Mouse (Mus musculus) intestine, embryonic 16.5 days (tissue): ENCODE measurements at regions not wholly inside any gene's neighbourhood (a gene's known extent, or its start where the extent isn't known, plus 50 kb on each side); places are given as distances from the start of the nearest gene placed in this dataset.

Experiments
- ATAC-seq: fragments of 200-750 bp; cut with Nextera tagmentation; 2 replicates; pipeline ENCODE4 v1.8.0; 2017; ENCODE audit warnings: moderate TSS enrichment, moderate library complexity
- H3K27ac ChIP-seq: fragments of 300-500 bp; sonication (generic); 2 replicates; pipeline ENCODE4 v1.5.1; 2014; ENCODE audit warnings: mild to moderate bottlenecking, low read length
- H3K27me3 ChIP-seq: fragments of 300-500 bp; sonication (generic); replicated peaks from 2 replicates; pipeline ENCODE4 v1.6.1; 2014; ENCODE audit warnings: low read length, control low read depth, mixed read lengths; ENCODE audit not compliant: control insufficient read depth, insufficient read depth
- H3K36me3 ChIP-seq: fragments of 300-500 bp; sonication (generic); 2 replicates; pipeline ENCODE4 v1.6.1; 2014; ENCODE audit warnings: low read length, control low read depth; ENCODE audit not compliant: control insufficient read depth, insufficient read depth
- H3K4me1 ChIP-seq: fragments of 300-500 bp; sonication (generic); 2 replicates; pipeline ENCODE4 v1.6.1; 2014; ENCODE audit warnings: low read length, control low read depth, mixed read lengths; ENCODE audit not compliant: control insufficient read depth, insufficient read depth
- H3K4me2 ChIP-seq: fragments of 300-500 bp; sonication (generic); 2 replicates; pipeline ENCODE4 v1.6.1; 2014; ENCODE audit warnings: low read depth, low read length, control low read depth
- H3K4me3 ChIP-seq: fragments of 300-500 bp; sonication (generic); 2 replicates; pipeline ENCODE4 v1.5.1; 2014; ENCODE audit warnings: mild to moderate bottlenecking, low read length
- H3K9ac ChIP-seq: fragments of 300-500 bp; sonication (generic); 2 replicates; pipeline ENCODE4 v1.6.1; 2014; ENCODE audit warnings: low read depth, low read length
- H3K9me3 ChIP-seq: fragments of 300-500 bp; sonication (generic); 2 replicates; pipeline ENCODE4 v1.6.1; 2016; ENCODE audit warnings: low read length, control low read depth; ENCODE audit not compliant: control insufficient read depth
- WGBS: fragments of 180-500 bp; shearing (Covaris S2); extraction: QIAGEN DNeasy Blood & Tissue Kit; methylation state at CpG from one replicate; pipeline ENCODE4 v1.1.7; 2014; 5-methylcytosine and 5-hydroxymethylcytosine counted together

DNA sequence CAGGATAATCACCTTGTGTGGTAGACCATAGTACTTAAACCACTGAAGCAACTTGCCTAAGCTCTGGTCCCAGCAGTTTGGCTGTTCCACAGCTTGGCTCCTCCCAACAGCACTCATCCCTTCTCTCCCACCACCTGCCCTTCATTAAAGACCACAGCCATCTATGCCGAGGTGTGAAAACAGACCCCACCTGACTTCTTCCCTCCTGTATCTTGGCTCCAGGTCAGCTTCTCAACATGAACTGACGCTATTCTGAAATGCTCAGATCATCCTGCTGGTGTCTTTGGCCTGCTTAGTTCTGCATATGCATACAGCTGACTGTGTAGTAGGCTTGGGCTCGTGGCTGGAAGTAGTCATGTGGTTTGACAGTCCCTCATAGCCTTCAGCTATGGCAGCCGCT, 177.1 kb downstream of the Abcc12 start:
- H3K9ac ChIP-seq: no peak overlapping the region
- no peaks in the 10 kb centered on the region for H3K36me3 ChIP-seq
- no peak for ATAC-seq
- 73% methylated on average over 4 of the region's 4 CpGs for WGBS
- H3K4me2 ChIP-seq: no peak overlapping the region
- no peaks in the 10 kb centered on the region for H3K4me1 ChIP-seq
- no peaks in the 10 kb centered on the region for H3K27me3 ChIP-seq
- no peak overlapping the region for H3K4me3 ChIP-seq
- H3K9me3 ChIP-seq: no peaks in the 10 kb centered on the region
- H3K27ac ChIP-seq: no peak overlapping the region

DNA sequence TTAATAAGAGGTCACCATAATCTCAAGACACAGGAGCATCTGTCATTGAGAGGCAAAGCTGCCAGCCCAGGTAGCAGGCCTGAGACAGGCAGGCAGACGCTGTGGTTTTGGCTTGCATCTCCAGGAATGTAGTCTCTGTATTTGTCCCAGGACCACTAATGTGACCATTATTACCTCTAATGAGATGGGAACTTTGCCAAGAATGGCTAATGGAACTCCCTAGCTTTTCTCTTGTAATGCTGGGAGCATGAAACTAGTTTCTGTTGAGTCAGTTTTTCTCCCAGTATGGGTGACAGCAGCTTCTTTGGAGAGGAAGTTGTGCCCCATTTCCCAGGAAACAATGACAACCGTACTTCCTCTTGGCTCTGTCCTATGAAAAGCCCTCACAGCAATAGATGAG, 178.5 kb downstream of the Abcc12 start:
- ATAC-seq: no peak
- H3K4me2 ChIP-seq: no peak overlapping the region
- no peak overlapping the region for H3K4me3 ChIP-seq
- WGBS: 50% methylated on average over 2 of the region's 2 CpGs
- no peak overlapping the region for H3K27ac ChIP-seq
- H3K4me1 ChIP-seq: no peaks in the 10 kb centered on the region
- H3K27me3 ChIP-seq: no peaks in the 10 kb centered on the region
- no peaks in the 10 kb centered on the region for H3K9me3 ChIP-seq
- no peak overlapping the region for H3K9ac ChIP-seq
- no peaks in the 10 kb centered on the region for H3K36me3 ChIP-seq

DNA sequence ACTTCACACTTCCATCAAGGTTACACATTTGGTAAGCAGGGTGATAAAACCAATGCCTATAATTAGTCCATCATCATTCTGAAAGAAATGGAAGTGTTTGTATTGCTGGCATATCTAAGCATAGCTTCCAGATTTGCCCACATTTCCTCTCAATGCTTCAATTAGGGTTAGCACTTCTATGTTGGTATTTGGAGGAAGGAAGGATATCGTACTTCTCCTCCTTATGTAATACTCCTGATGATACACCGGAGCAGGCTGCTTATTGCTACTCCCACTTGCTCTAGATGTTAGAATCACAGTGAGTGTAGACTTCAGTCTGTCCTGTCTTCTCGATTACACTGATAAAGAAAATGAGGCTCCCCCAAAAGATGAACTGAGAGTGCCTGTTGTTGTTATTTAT, 185.4 kb downstream of the Abcc12 start:
- Histone ChIP-seq H3K4me1 (no peaks in the 10 kb centered on the region), H3K27me3 (no peaks in the 10 kb centered on the region), H3K4me3 (no peak overlapping the region), H3K9me3 (no peaks in the 10 kb centered on the region), H3K36me3 (no peaks in the 10 kb centered on the region), H3K4me2 (no peak overlapping the region), H3K9ac (no peak overlapping the region), H3K27ac (no peak overlapping the region)
- no peak for ATAC-seq
- WGBS: 86% methylated on average over 3 of the region's 3 CpGs

DNA sequence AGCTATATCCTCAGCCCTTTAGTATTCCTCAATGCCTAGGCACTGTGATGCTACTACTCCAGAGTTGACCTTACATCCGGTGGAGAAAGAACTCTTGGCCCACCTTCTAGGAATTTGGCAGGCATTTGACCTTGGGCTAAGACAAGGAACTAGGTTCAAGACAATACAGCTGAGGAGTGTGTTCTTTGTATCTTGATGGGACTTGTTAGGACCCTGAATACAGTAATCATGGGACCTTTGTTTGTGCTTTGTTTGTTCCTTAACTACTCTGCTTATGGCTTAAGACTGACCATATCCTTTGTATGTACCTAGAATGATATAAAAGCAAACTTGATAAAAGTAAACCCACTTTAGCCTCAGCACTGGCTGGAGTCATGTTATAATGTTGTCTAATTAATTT, 186.7 kb downstream of the Abcc12 start:
- Histone ChIP-seq H3K36me3 (no peaks in the 10 kb centered on the region), H3K4me2 (no peak overlapping the region), H3K27me3 (no peaks in the 10 kb centered on the region), H3K27ac (no peak overlapping the region), H3K9ac (no peak overlapping the region), H3K9me3 (no peaks in the 10 kb centered on the region), H3K4me1 (no peaks in the 10 kb centered on the region), H3K4me3 (no peak overlapping the region)
- ATAC-seq: no peak
- 77% methylated on average over 1 of the region's 1 CpGs for WGBS

DNA sequence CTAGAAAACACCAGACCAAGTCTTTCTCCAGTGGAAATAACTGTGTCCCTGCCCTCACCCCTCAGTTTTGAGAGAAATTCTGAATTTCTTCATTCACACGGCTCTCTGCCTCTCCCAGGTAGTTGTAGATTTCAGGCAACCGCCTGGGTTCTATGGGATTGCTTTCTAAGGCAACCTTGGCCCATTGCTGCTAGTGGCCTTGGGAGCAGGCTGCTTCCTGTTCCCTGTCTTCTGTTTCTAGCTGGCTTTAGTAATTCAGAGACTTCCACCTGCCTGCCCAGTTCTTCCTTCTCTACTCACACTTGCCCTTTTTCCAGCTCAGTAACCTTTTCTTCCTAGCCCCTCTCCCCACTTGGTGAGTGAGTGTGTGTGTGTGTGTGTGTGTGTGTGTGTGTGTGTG, 187.1 kb downstream of the Abcc12 start:
- no peak for ATAC-seq
- H3K36me3 ChIP-seq: no peaks in the 10 kb centered on the region
- no peak overlapping the region for H3K27ac ChIP-seq
- H3K9me3 ChIP-seq: no peaks in the 10 kb centered on the region
- H3K27me3 ChIP-seq: no peaks in the 10 kb centered on the region
- 79% methylated on average over 2 of the region's 2 CpGs for WGBS
- H3K9ac ChIP-seq: no peak overlapping the region
- H3K4me1 ChIP-seq: no peaks in the 10 kb centered on the region
- no peak overlapping the region for H3K4me2 ChIP-seq
- H3K4me3 ChIP-seq: no peak overlapping the region

DNA sequence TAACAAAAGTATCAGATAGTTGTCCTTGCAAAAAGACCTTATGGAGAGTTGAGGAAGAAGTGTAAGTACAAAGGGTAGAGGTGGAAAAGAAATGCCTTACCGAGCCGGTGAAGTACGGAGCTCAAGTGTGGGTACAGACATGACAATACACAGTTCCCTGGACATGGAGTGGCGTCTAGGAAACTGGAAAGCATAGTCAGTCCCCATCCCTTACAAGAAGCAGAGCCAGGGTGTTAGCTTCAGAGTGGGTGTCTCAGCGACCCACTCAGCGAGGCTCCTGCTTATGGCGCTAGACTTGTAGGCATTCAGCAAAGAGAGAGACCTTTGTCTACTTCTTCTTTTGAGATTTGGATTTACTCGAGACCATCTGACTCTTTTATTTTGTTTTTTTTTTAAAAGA, 189.8 kb downstream of the Abcc12 start:
- Histone ChIP-seq H3K4me3 (no peak overlapping the region), H3K9me3 (no peaks in the 10 kb centered on the region)
- WGBS: 87% methylated on average over 8 of the region's 8 CpGs

DNA sequence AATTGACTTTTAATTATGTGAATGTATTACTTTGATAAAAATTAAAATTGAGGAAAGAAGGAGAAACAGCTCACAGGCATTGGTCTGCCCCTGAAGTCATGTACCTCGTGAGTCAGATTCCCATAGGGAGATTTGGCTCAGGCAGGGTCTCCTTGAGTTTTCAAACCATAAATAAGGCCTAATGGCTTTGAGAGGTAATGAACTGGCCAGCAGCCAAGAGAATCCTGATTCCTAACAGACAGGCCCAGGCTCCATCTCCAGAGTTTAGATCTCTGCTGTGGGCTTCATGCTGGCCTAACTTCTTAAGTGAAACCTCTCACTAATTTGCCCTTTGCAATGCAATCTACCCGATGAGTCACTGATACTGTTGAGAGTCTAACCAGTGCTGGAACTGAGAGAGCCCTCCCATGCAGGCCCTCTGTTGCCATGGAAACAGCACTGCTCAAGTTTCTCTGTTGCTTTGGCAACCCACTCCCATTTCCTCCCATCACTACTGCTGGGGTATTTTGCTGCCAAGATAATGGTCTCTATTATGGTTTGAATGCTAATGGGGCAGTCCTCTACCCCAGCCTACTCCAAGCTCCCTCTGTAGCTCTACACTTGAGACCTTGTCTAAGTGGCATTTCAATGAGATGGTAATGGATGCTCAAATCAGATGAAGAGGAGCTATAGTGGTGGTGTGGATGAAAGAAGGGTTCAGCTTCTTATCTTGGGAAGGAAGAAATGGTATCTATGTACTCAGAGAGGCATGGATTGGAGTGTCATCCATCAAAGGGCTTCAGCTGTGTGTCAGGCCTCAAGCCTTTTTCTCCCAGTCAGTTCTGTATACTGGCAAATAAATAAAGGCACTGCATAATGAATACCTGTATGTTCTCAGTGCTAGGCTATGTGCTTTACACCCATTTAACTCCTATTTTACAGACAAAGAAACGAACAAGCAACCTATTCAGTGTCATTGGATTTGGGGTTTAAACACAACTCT, 190.5 kb downstream of the Abcc12 start:
- no peak overlapping the region for H3K4me3 ChIP-seq
- H3K4me1 ChIP-seq: no peaks in the 10 kb centered on the region
- H3K36me3 ChIP-seq: no peaks in the 10 kb centered on the region
- no peak overlapping the region for H3K27ac ChIP-seq
- H3K9ac ChIP-seq: no peak overlapping the region
- H3K9me3 ChIP-seq: no peaks in the 10 kb centered on the region
- H3K4me2 ChIP-seq: no peak overlapping the region
- 37% methylated on average over 3 of the region's 3 CpGs for WGBS
- ATAC-seq: peak; percentile 59
- H3K27me3 ChIP-seq: no peaks in the 10 kb centered on the region

More for the DNA sequence above, 189.8 kb downstream of the Abcc12 start:
- H3K4me2 ChIP-seq: no peak overlapping the region
- H3K27me3 ChIP-seq: no peaks in the 10 kb centered on the region
- no peak overlapping the region for H3K27ac ChIP-seq
- H3K36me3 ChIP-seq: no peaks in the 10 kb centered on the region
- no peaks in the 10 kb centered on the region for H3K4me1 ChIP-seq
- H3K9ac ChIP-seq: no peak overlapping the region
- no peak for ATAC-seq

DNA sequence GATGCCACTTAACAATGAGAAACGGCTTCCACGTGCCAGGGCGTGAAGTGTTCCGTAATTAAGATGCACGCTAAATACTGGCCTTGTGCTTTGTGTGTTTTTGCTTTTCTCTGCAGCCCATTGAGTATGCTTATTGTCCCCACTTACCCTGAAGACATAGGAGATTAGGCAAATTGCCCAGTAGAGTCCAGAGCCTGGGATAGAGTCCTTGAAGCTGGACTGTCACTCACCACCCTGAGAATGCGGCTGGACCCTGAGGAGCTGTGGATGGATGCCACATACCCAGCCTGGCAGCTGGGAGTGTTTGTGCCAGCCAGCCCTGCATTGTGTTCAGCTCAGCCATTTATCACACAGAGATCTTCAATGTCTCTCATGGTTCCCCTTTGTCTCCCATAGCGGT, 195.2 kb downstream of the Abcc12 start:
- no peaks in the 10 kb centered on the region for H3K4me1 ChIP-seq
- no peak overlapping the region for H3K9ac ChIP-seq
- 80% methylated on average over 7 of the region's 7 CpGs for WGBS
- H3K4me2 ChIP-seq: no peak overlapping the region
- no peaks in the 10 kb centered on the region for H3K27me3 ChIP-seq
- no peak overlapping the region for H3K4me3 ChIP-seq
- H3K36me3 ChIP-seq: no peaks in the 10 kb centered on the region
- no peak for ATAC-seq
- no peaks in the 10 kb centered on the region for H3K9me3 ChIP-seq
- H3K27ac ChIP-seq: no peak overlapping the region

DNA sequence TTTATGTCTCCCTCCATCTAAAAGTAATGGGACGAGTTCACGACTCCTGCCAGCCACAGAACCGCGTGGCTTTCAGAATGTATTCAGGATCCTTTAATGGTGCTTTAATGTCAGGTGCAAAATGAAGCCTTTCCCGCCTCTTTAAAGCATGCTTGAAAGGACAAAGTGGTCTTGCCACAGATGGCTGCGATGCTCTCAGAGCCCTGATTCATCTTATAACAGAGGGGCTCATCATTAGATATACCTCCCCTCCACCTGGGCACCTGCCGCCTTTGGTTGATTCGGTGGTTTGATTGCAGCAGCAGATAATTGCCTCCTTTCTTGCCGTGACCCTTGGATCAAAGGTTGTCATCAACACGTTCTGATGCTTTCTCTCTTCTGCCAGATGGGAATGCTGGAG, 198.5 kb downstream of the Abcc12 start:
- Histone ChIP-seq H3K27me3 (no peaks in the 10 kb centered on the region), H3K9ac (no peak overlapping the region)
- 85% methylated on average over 10 of the region's 10 CpGs for WGBS

DNA sequence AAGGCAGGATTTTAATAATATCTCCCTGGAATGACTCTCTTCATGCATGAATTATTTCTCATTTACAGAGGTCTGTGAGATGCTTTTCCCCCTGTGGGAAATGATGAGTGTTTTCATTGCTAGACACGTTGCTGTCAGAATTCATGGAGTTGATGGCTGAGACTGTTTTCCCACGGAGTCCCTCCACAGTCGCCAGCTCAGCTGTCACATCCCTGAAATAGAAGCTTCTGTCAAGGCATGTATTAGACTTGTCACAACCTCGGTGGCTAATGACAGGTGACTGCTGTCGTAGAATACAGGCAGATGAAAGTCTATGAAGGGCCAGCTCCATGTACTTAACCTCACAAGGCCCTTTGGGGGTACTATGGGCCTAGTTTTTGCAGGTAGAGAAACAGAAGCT, 212.4 kb downstream of the Abcc12 start:
- WGBS: 73% methylated on average over 5 of the region's 5 CpGs
- H3K27me3 ChIP-seq: no peaks in the 10 kb centered on the region

More for the DNA sequence above, 198.5 kb downstream of the Abcc12 start:
- Histone ChIP-seq H3K4me3 (no peak overlapping the region), H3K4me1 (no peaks in the 10 kb centered on the region), H3K4me2 (no peak overlapping the region), H3K36me3 (no peaks in the 10 kb centered on the region), H3K9me3 (no peaks in the 10 kb centered on the region), H3K27ac (no peak overlapping the region)
- no peak for ATAC-seq

More for the DNA sequence above, 212.4 kb downstream of the Abcc12 start:
- ATAC-seq: no peak
- H3K4me3 ChIP-seq: no peak overlapping the region
- H3K27ac ChIP-seq: no peak overlapping the region
- no peak overlapping the region for H3K4me2 ChIP-seq
- no peaks in the 10 kb centered on the region for H3K4me1 ChIP-seq
- H3K9ac ChIP-seq: no peak overlapping the region
- H3K36me3 ChIP-seq: no peaks in the 10 kb centered on the region
- H3K9me3 ChIP-seq: no peaks in the 10 kb centered on the region
